Mouse (Mus musculus) cerebellum, adult 2 months (tissue): Measurements from ENCODE around the gene Gzmk. TPM values are rescaled to one million over a fixed set of nuclear protein-coding genes. Genes with fewer than 3 reads are reported as not detected.
"Not testable (repeated sequence)": the region's sequence is repeated elsewhere in the genome, so short reads cannot be mapped to it uniquely, and the experiment has no call there.

ENCODE experiments used
- DNase-seq, 2 experiments: peaks; one replicate each; pipeline ENCODE4 v3.0.0; 2021
- H3K27ac ChIP-seq: fragments of 200-500 bp; 2 replicates; pipeline ENCODE4 v1.5.1; 2012; ENCODE audit warnings: low read length, control low read depth, inconsistent platforms; ENCODE audit not compliant: insufficient read depth
- H3K27me3 ChIP-seq: fragments of 200-500 bp; 2 replicates; pipeline ENCODE4 v1.6.1; 2012; ENCODE audit warnings: inconsistent platforms, mild to moderate bottlenecking, low read length, moderate library complexity; ENCODE audit not compliant: control insufficient read depth, insufficient read depth
- H3K4me1 ChIP-seq: fragments of 200-500 bp; 2 replicates; pipeline ENCODE4 v1.6.1; 2011; ENCODE audit warnings: low read length; ENCODE audit not compliant: control insufficient read depth, insufficient read depth
- H3K4me3 ChIP-seq: fragments of 200-500 bp; replicated peaks from 2 replicates; pipeline ENCODE3; 2011; ENCODE audit warnings: mild to moderate bottlenecking, low read depth, low read length, control low read depth; ENCODE audit not compliant: insufficient read depth
- CTCF ChIP-seq: fragments of 200-500 bp; IDR thresholded peaks from 2 replicates; pipeline ENCODE4 v1.5.1; 2011; ENCODE audit warnings: low read depth, mild to moderate bottlenecking, control low read depth, low read length, moderate library complexity, borderline replicate concordance; ENCODE audit not compliant: insufficient read depth
- POLR2A ChIP-seq: fragments of 200-500 bp; IDR thresholded peaks from 2 replicates; pipeline ENCODE4 v1.6.1; 2011; ENCODE audit warnings: low read length, control low read depth, borderline replicate concordance; ENCODE audit not compliant: insufficient read depth
- WGBS: fragments of 180-500 bp; shearing (Covaris S2); methylation state at CpG from one replicate; pipeline ENCODE4 v1.1.7; 2018; 5-methylcytosine and 5-hydroxymethylcytosine counted together
- polyA plus RNA-seq: library from polyadenylated mRNA; depleted of rRNA; stranded (reverse); fragments of >200 nt; gene quantifications from 2 replicates; pipeline ENCODE4 v1.2.3, GENCODE M21; 2012

Gzmk gene
- polyA plus RNA-seq, 1 experiment, result not detected

DNA sequence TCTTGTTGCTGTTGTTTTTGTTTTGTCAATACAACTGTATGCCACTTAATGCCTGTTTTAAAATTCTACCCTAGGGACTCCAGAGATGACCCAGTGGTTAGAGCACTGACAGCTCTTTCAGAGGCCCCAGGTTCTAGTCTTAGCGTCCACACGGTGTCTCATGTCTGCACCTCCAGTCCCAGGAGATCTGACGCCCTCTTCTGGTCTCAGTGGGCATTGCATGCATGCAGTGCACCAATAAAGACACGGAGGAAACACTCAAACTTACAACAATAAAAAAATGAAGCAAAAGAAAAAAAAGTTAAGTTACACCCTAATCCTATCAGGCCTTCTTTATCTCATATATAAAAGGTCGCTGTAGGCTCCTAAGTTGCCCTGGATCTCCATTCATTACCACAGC lies 31.5 kb upstream of the Gzmk start:
- DNase-seq, result no peak
- Histone ChIP-seq H3K27me3 (no peaks in the 10 kb centered on the region), H3K27ac (no peak overlapping the region), H3K4me1 (no peaks in the 10 kb centered on the region), H3K4me3 (no peak overlapping the region)
- TF ChIP-seq CTCF (no peak), POLR2A (no peak)
- WGBS, result 46% methylated on average over 5 of the region's 5 CpGs

GRCm38 (mm10) chr13:113256766-113257165 lies 31.1 kb upstream of the Gzmk start:
- Histone ChIP-seq H3K4me3 (no peak overlapping the region), H3K27me3 (no peaks in the 10 kb centered on the region), H3K4me1 (no peaks in the 10 kb centered on the region), H3K27ac (no peak overlapping the region)
- TF ChIP-seq POLR2A (no peak), CTCF (no peak)
- DNase-seq, result no peak
- WGBS, result 93% methylated on average over 2 of the region's 2 CpGs

GRCm38 (mm10) chr13:113252580-113252979 lies 26.9 kb upstream of the Gzmk start:
- H3K4me1 ChIP-seq, H3K27ac ChIP-seq, H3K27me3 ChIP-seq, H3K4me3 ChIP-seq, DNase-seq: not testable (repeated sequence)
- 66% methylated on average over 7 of the region's 7 CpGs for WGBS

DNA sequence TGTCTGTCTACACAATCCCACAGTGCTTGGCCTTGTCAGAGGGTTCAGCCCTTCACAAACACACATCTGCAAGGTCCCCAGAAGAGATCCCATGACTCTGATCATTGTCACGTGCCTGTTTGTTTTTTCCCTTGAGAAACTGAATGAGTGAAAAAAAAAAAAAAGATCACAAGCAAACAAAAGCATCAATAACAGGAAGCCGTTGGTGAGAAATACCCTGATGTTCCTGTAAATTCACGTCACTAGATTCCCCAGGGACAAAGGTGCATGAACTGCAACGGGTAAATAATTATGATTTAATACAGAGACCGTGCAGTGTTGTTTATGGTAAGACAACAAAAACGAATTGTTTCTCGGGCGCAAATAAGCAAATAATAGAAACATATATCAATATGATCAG lies 19.3 kb upstream of the Gzmk start:
- Histone ChIP-seq H3K4me1 (no peaks in the 10 kb centered on the region), H3K4me3 (no peak overlapping the region), H3K27me3 (no peaks in the 10 kb centered on the region), H3K27ac (no peak overlapping the region)
- TF ChIP-seq POLR2A (no peak), CTCF (no peak)
- 80% methylated on average over 8 of the region's 8 CpGs for WGBS
- DNase-seq, result no peak

DNA sequence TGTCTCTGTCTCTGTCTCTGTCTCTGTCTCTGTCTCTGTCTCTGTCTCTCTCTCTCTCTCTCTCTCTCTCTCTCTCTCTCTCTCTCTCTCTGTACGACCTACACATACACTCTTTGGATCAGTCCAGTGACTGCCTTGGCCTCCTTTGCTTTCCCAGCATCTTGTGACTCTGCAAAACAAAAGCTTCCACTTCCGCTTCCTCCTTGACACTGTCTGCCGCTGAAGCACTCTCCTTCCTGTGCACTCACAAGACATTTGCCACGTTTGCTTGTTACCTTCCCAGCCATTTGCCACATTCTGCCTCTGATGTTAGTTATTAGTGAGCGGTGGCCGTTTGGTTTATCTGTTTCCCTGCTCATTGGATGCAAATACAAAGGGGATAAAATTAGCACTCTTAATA lies 16.4 kb upstream of the Gzmk start:
- DNase-seq, result no peak
- 57% methylated on average over 6 of the region's 6 CpGs for WGBS
- Histone ChIP-seq H3K27me3 (no peaks in the 10 kb centered on the region), H3K27ac (no peak overlapping the region), H3K4me3 (no peak overlapping the region), H3K4me1 (no peaks in the 10 kb centered on the region)
- TF ChIP-seq POLR2A (no peak), CTCF (no peak)

- no peak for TF ChIP-seq CTCF
- no peak for TF ChIP-seq POLR2A
- DNase-seq, result no peak
- no peaks in the 10 kb centered on the region; the same call in 1 of the 2 replicates for H3K4me1 ChIP-seq
- H3K27me3 ChIP-seq, result no peaks in the 10 kb centered on the region
- H3K4me3 ChIP-seq, result no peak overlapping the region
- 86% methylated on average over 17 of the region's 17 CpGs for WGBS
- H3K27ac ChIP-seq, result no peak overlapping the region
Measured at GRCm38 (mm10) chr13:113227666-113228463, 2.2 kb upstream of the Gzmk start.

GRCm38 (mm10) chr13:113227076-113227475 lies 1.4 kb upstream of the Gzmk start:
- Histone ChIP-seq H3K4me3 (no peak overlapping the region), H3K27me3 (no peaks in the 10 kb centered on the region), H3K4me1 (no peaks in the 10 kb centered on the region; the same call in 1 of the 2 replicates), H3K27ac (no peak overlapping the region)
- 90% methylated on average over 4 of the region's 4 CpGs for WGBS
- TF ChIP-seq POLR2A (no peak), CTCF (no peak)
- no peak for DNase-seq

- Histone ChIP-seq H3K27me3 (no peaks in the 10 kb centered on the region), H3K4me3 (no peak overlapping the region), H3K4me1 (no peaks in the 10 kb centered on the region; the same call in 1 of the 2 replicates), H3K27ac (no peak overlapping the region)
- WGBS, result 13% methylated on average over 2 of the region's 2 CpGs
- peak in 1 of 2 experiments; percentile 23 for DNase-seq
- TF ChIP-seq POLR2A (no peak), CTCF (no peak)
Measured at GRCm38 (mm10) chr13:113224105-113224504, 1.6 kb downstream of the Gzmk start.

GRCm38 (mm10) chr13:113221851-113222250 lies 3.9 kb downstream of the Gzmk start:
- Histone ChIP-seq H3K27ac (no peak overlapping the region), H3K4me3 (no peak overlapping the region), H3K27me3 (no peaks in the 10 kb centered on the region), H3K4me1 (no peaks in the 10 kb centered on the region; the same call in 1 of the 2 replicates)
- no peak for DNase-seq
- no peak for TF ChIP-seq CTCF
- no peak for TF ChIP-seq POLR2A
- WGBS, result 78% methylated on average over 6 of the region's 6 CpGs
